Mouse (Mus musculus) right cerebral cortex, postnatal 10 days (tissue): Measurements from ENCODE around the gene Ppfia1.

Experiments
- DNase-seq, 2 experiments: peaks; one replicate each; pipeline ENCODE4 v3.0.0; 2021; ENCODE audit warnings: low spot score in 2 of 2

Gene Ppfia1

GRCm38 (mm10) chr7:144438811-144439210, 114.7 kb downstream of the Ppfia1 start:
- DNase-seq: no peak

DNA sequence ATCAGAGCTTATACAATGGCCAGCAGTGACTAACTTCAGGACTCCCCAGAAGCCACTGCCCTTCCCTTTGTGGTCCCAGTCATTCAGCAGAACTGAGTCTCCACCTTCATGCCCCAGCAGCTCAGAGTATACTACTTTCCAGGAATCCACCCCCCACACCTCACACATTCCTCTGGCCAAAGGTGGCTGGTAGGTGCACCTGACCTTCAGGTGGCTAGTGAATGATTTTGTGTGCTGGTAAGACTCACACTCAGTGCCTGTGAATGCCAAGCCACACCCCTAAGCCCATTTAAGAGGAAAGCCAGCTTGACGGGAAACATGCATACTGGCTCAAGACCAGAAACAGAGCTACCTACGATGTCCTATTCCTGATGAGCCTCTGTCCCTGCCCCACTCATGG, 120.6 kb downstream of the Ppfia1 start:
- DNase-seq: no peak

- no peak for DNase-seq
These were observed 126.1 kb downstream of the Ppfia1 start for GRCm38 (mm10) chr7:144427460-144427859.
